Mouse (Mus musculus) midbrain, embryonic 12.5 days (tissue): ENCODE measurements around the gene Vwc2. TPM values are rescaled to one million over a fixed set of nuclear protein-coding genes. Genes with fewer than 3 reads are reported as not detected.

Experiments
- ATAC-seq: fragments of 200-750 bp; cut with Nextera tagmentation; 2 replicates; pipeline ENCODE4 v1.8.0; 2017; ENCODE audit warnings: low read depth, moderate TSS enrichment, moderate library complexity; ENCODE audit not compliant: low FRiP score
- H3K27ac ChIP-seq: fragments of 300-500 bp; sonication (generic); replicated peaks from 2 replicates; pipeline ENCODE4 v1.5.1; 2016; ENCODE audit warnings: mild to moderate bottlenecking
- H3K27me3 ChIP-seq: fragments of 300-500 bp; sonication (generic); 2 replicates; pipeline ENCODE4 v1.6.1; 2016; ENCODE audit warnings: mild to moderate bottlenecking
- H3K36me3 ChIP-seq: fragments of 300-500 bp; sonication (generic); 2 replicates; pipeline ENCODE4 v1.6.1; 2016
- H3K4me1 ChIP-seq: fragments of 300-500 bp; sonication (generic); 2 replicates; pipeline ENCODE4 v1.6.1; 2016
- H3K4me2 ChIP-seq: fragments of 300-500 bp; sonication (generic); replicated peaks from 2 replicates; pipeline ENCODE4 v1.6.1; 2016; ENCODE audit warnings: mild to moderate bottlenecking, moderate library complexity
- H3K4me3 ChIP-seq: fragments of 300-500 bp; sonication (generic); 2 replicates; pipeline ENCODE4 v1.5.1; 2016; ENCODE audit warnings: mild to moderate bottlenecking
- H3K9ac ChIP-seq: fragments of 300-500 bp; sonication (generic); replicated peaks from 2 replicates; pipeline ENCODE4 v1.6.1; 2016; ENCODE audit warnings: mild to moderate bottlenecking, moderate library complexity
- H3K9me3 ChIP-seq: fragments of 300-500 bp; sonication (generic); 2 replicates; pipeline ENCODE4 v1.6.1; 2016; ENCODE audit warnings: mild to moderate bottlenecking
- WGBS: fragments of 180-500 bp; shearing (Covaris S2); methylation state at CpG from one replicate; pipeline ENCODE4 v1.1.7; 2016; 5-methylcytosine and 5-hydroxymethylcytosine counted together
- polyA plus RNA-seq: library from polyadenylated mRNA; unstranded; fragments of >200 nt; fragmentation: Nextera tagmentation; extraction: Ambion mirVana; gene quantifications from 2 replicates; pipeline ENCODE4 v1.2.1, GENCODE M21; 2016

Gene Vwc2
- polyA plus RNA-seq, 1 experiment from 2014 or later, result 2.4 TPM

GRCm38 (mm10) chr11:11283512-11283911, 169.5 kb downstream of the Vwc2 start:
- Histone ChIP-seq H3K4me1 (no peaks in the 10 kb centered on the region), H3K4me3 (no peak overlapping the region), H3K9ac (no peak overlapping the region), H3K36me3 (no peaks in the 10 kb centered on the region), H3K27me3 (no peaks in the 10 kb centered on the region), H3K9me3 (no peaks in the 10 kb centered on the region), H3K27ac (no peak overlapping the region), H3K4me2 (no peak overlapping the region)
- no peak for ATAC-seq
- 91% methylated on average over 3 of the region's 3 CpGs for WGBS
